Mouse (Mus musculus): ENCODE results near the gene Ceacam14. TPM values are rescaled to one million over a fixed set of nuclear protein-coding genes. Genes with fewer than 3 reads are reported as not detected.

Ceacam14 gene
- polyA plus RNA-seq (2014; fragmentation: Nextera tagmentation; extraction: Ambion mirVana): not detected in 2 replicates

DNA sequence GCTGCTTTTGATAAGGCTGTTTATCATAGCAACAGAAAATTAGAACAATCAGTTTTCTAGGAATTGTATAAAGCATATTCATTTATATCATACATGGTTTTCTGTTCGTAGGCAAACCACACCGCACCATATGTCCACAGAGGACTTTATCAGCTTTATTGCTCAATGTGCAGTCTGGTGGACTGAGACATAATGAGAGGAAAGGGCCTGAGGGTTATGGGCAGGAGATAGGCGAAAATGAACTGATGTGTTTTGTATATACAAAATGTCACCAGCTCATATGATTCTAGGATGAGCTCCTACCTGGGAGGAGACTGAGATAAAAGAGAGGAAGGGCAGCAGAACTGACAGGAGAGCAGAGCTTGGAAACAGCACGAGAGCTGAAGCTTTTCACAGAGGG, at the start of gene Ceacam14:
Ceacam14 (plus strand) TSS at position 301 of the 400 bp plus-strand sequence.
- H3K9me3 ChIP-seq (ENCODE audit: control insufficient read depth, low read length): peaks cover 55% of the 10 kb centered on the region
- WGBS: 72% methylated on average over 4 of the region's 4 CpGs

More for the DNA sequence above, at the start of gene Ceacam14:
- no peak for DNase-seq (ENCODE audit: low spot score)
- Histone ChIP-seq H3K27ac (no peak within 1 kb of the TSS), H3K4me2 (replicated peaks) (no peak within 1 kb of the TSS), H3K4me3 (replicated peaks; ENCODE audit: low read length) (no peak within 1 kb of the TSS), H3K36me3 (replicated peaks; ENCODE audit: control insufficient read depth, insufficient read depth) (no peaks in the 10 kb centered on the region), H3K4me1 (replicated peaks; ENCODE audit: control insufficient read depth, insufficient read depth, low read length) (no peaks in the 10 kb centered on the region), H3K27me3 (ENCODE audit: control insufficient read depth, insufficient read depth, low read length) (no peaks in the 10 kb centered on the region), H3K9ac (no peak within 1 kb of the TSS)
- ATAC-seq (ENCODE audit: low FRiP score): no peak

Other genes starting within 250 kb of the Ceacam14 start
- gene Ceacam5, start 99.4 kb upstream of the Ceacam14 start, polyA plus RNA-seq (2014; fragmentation: Nextera tagmentation; extraction: Ambion mirVana): not detected in 2 replicates
- gene Gm5155, start 59.1 kb downstream of the Ceacam14 start, polyA plus RNA-seq (2014; fragmentation: Nextera tagmentation; extraction: Ambion mirVana): not detected in 2 replicates
- not detected in 2 replicates for gene Ceacam11, start 159.5 kb downstream of the Ceacam14 start, polyA plus RNA-seq (2014; fragmentation: Nextera tagmentation; extraction: Ambion mirVana)
- not detected in 2 replicates for gene Ceacam13, start 197.3 kb downstream of the Ceacam14 start, polyA plus RNA-seq (2014; fragmentation: Nextera tagmentation; extraction: Ambion mirVana)

All from hindbrain, embryonic 14.5 days (tissue).